Mouse (Mus musculus) left cerebral cortex, adult 9 months (tissue): ENCODE results near the gene Slc39a3.

Experiments
- DNase-seq, 2 experiments: peaks; one replicate each; pipeline ENCODE4 v3.0.0; 2022; ENCODE audit warnings: low spot score in 2 of 2

Slc39a3 gene

GRCm38 (mm10) chr10:80985241-80985969, 51.8 kb downstream of the Slc39a3 start:
- no peak for DNase-seq

- no peak for DNase-seq
Observed at GRCm38 (mm10) chr10:80984223-80984622, 53.0 kb downstream of the Slc39a3 start.

- DNase-seq = no peak
Observed at GRCm38 (mm10) chr10:80982381-80982780, 54.8 kb downstream of the Slc39a3 start.

- no peak for DNase-seq
Observed at GRCm38 (mm10) chr10:80981564-80982112, 55.6 kb downstream of the Slc39a3 start.
